Mouse (Mus musculus): ENCODE measurements around the gene Olfr622.

Olfr622 gene

DNA sequence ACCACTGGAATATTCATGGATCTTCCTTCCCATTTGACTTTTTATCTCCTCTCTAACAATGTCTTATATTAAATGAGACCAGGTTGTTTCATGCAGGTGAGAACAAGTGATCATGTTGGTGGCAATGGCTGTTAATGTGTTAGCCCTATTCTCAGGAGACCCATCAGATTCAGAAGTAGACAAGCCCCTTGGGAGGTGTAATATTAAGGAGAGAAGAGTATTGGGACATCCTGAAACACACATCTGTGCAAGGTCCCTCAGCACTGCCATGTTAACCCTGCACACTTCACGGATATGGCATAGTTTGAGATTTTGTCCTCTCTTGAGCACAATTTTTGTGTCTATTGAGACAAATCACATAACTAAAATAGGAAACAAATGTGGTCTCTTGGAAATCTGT is at the start of gene Olfr622:
Gene Olfr622, minus strand, starts transcription at position 101 of the 400 bp plus-strand sequence.
- DNase-seq (ENCODE audit: low spot score) = no peak

GRCm38 (mm10) chr7:103682420-103682819 is 39.9 kb upstream of the Olfr622 start, which contains the start of gene Olfr625-ps1:
Gene Olfr625-ps1, plus strand, starts transcription at chr7:103682720.
- no peak for DNase-seq (ENCODE audit: low spot score)

DNA sequence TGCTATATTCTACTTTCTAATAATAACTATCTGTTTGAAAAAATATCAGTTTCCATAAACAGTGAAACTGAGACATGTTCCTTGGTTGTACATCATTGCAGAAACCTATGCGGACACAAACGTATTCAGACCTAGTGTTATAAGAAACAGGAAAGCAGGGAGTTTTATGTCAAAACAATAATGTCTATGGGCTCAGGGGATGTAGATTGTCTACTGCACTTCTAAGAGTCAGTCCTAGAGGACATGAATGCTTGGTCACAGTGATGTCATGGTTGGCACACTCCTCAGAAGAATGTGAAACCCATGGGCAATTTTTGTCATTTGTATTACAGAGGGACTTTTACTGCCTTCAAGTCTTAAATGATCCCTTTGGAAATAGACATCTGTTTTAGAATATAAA is 28.6 kb upstream of the Olfr622 start, which contains the start of gene Olfr624:
Gene Olfr624, minus strand, starts transcription at position 101 of the 400 bp plus-strand sequence.
- DNase-seq (ENCODE audit: low spot score) = no peak

DNA sequence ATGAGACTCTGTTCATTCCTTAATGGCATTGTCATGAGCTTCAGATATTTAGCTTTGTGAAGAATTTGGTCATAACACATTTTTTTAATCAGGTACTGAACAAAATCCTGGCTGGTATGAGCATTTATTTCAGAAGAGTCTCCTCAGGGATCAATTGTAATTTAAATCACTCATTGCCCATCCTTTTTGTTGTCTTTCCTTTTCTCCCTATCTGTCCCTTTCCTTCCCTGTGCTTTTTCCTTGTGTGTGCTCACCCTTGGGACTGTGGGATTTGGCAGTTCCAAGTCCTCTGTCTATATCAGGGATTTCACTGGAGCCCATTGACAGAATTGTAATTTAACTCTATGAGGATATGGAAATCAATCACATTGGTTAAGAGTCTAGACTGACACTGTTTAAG is 21.1 kb upstream of the Olfr622 start, which contains the start of gene Olfr623:
Gene Olfr623, minus strand, starts transcription at position 101 of the 400 bp plus-strand sequence.
- DNase-seq (ENCODE audit: low spot score) = no peak

DNA sequence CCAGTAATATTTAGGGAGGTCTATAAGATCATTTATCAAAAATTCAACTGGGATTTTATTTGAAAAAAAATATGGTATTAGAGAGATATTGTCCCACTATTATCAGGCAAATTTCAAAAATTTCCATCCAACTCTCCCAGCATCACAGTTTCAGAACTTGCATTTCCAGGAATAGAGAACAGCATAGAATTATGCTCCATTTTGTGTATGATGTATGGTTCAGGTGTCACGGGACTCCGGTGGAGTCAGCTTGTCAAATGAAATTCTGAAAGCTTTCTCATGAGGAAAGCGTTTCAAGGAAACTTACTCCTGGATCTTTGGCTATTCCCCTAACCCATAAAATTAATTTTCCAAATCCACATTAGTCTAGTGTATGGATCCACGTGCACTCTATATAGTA is 1.6 kb upstream of the Olfr622 start:
- no peak for DNase-seq (ENCODE audit: low spot score)

DNA sequence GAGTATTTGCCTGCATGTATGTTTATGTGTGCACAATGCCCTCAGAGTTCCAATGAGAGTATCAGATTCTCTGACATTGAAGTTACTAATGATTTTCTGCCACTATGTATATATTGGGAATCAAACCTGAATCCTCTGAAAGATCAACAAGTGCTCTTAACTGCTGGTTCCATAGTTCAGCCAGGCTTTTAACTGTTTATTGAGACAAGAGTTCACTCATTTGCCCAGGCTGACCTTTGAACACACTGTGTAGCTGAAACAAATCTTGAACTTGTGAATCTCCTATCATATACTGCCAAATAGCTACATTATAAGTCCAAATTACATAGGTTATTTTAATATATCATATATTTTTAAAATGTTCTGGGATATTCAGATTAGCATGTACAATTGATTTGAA is 5.7 kb downstream of the Olfr622 start:
- no peak for DNase-seq (ENCODE audit: low spot score)

- no peak for DNase-seq (ENCODE audit: low spot score)
These were observed 30.1 kb downstream of the Olfr622 start, which contains the start of gene Olfr620 for GRCm38 (mm10) chr7:103612434-103612833. Gene Olfr620, minus strand, starts transcription at chr7:103612534.

GRCm38 (mm10) chr7:103607425-103607824 is 35.1 kb downstream of the Olfr622 start:
- DNase-seq (ENCODE audit: low spot score) = no peak

GRCm38 (mm10) chr7:103600275-103600674 is 42.2 kb downstream of the Olfr622 start, which contains the start of gene Olfr619:
Gene Olfr619, plus strand, starts transcription at chr7:103600575.
- no peak for DNase-seq (ENCODE audit: low spot score)

- DNase-seq (ENCODE audit: low spot score) = no peak
These were observed 52.7 kb downstream of the Olfr622 start, which contains the start of gene Olfr618 for GRCm38 (mm10) chr7:103589803-103590202. Gene Olfr618, plus strand, starts transcription at chr7:103590103.

Measured in adipocyte (in vitro differentiated cells).